Mouse (Mus musculus) stomach, embryonic 16.5 days (tissue): ENCODE data around the gene Zap70. TPM values are rescaled to one million over a fixed set of nuclear protein-coding genes. Genes with fewer than 3 reads are reported as not detected.
A peak's percentile ranks its signal among the peaks of the same experiment; 100 is the strongest.

Experiments used
- ATAC-seq: fragments of 200-750 bp; cut with Nextera tagmentation; 2 replicates; pipeline ENCODE4 v1.8.0; 2017; ENCODE audit warnings: moderate number of reproducible peaks, moderate TSS enrichment; ENCODE audit not compliant: insufficient read depth, low FRiP score
- H3K27ac ChIP-seq: fragments of 300-500 bp; sonication (generic); 2 replicates; pipeline ENCODE4 v1.5.1; 2014; ENCODE audit warnings: low read length
- H3K27me3 ChIP-seq: fragments of 300-500 bp; sonication (generic); 2 replicates; pipeline ENCODE4 v1.6.1; 2014; ENCODE audit warnings: low read length, control low read depth, mixed read lengths; ENCODE audit not compliant: control insufficient read depth, insufficient read depth
- H3K36me3 ChIP-seq: fragments of 300-500 bp; sonication (generic); 2 replicates; pipeline ENCODE4 v1.6.1; 2014; ENCODE audit warnings: low read length; ENCODE audit not compliant: control insufficient read depth, insufficient read depth
- H3K4me1 ChIP-seq: fragments of 300-500 bp; sonication (generic); 2 replicates; pipeline ENCODE4 v1.6.1; 2014; ENCODE audit warnings: low read length, control low read depth, mixed read lengths; ENCODE audit not compliant: control insufficient read depth, insufficient read depth
- H3K4me2 ChIP-seq: fragments of 300-500 bp; sonication (generic); 2 replicates; pipeline ENCODE4 v1.6.1; 2014; ENCODE audit warnings: low read depth, low read length, mixed read lengths
- H3K4me3 ChIP-seq: fragments of 300-500 bp; sonication (generic); replicated peaks from 2 replicates; pipeline ENCODE4 v1.5.1; 2014; ENCODE audit warnings: mild to moderate bottlenecking, low read length
- H3K9ac ChIP-seq: fragments of 300-500 bp; sonication (generic); 2 replicates; pipeline ENCODE4 v1.6.1; 2014; ENCODE audit warnings: low read length
- H3K9me3 ChIP-seq: fragments of 300-500 bp; sonication (generic); replicated peaks from 2 replicates; pipeline ENCODE4 v1.6.1; 2016; ENCODE audit warnings: low read length, control low read depth; ENCODE audit not compliant: control insufficient read depth
- WGBS: fragments of 180-500 bp; shearing (Covaris S2); extraction: QIAGEN DNeasy Blood & Tissue Kit; methylation state at CpG from one replicate; pipeline ENCODE4 v1.1.7; 2014; 5-methylcytosine and 5-hydroxymethylcytosine counted together
- polyA plus RNA-seq: library from polyadenylated mRNA; unstranded; fragments of >200 nt; fragmentation: Nextera tagmentation; extraction: Ambion mirVana; gene quantifications from 2 replicates; pipeline ENCODE4 v1.2.1, GENCODE M21; 2015

Gene Zap70
- polyA plus RNA-seq: 0.49 and 0.56 TPM in 2 replicates

GRCm38 (mm10) chr1:36761568-36761967, at the start of gene Zap70:
Zap70 (plus strand) TSS chr1:36761798.
- H3K9me3 ChIP-seq: no peaks in the 10 kb centered on the region
- H3K9ac ChIP-seq: no peak within 1 kb of the TSS
- H3K36me3 ChIP-seq: no peaks in the 10 kb centered on the region
- no peak within 1 kb of the TSS for H3K27ac ChIP-seq
- no peaks in the 10 kb centered on the region for H3K27me3 ChIP-seq
- no peak for ATAC-seq
- 87% methylated on average over 11 of the region's 11 CpGs for WGBS
- no peak within 1 kb of the TSS for H3K4me2 ChIP-seq
- no peaks in the 10 kb centered on the region for H3K4me1 ChIP-seq
- H3K4me3 ChIP-seq: no peak within 1 kb of the TSS

GRCm38 (mm10) chr1:36714311-36714710, 47.3 kb upstream of the Zap70 start, which contains the start of gene Actr1b:
Actr1b (minus strand) TSS chr1:36714422.
- Histone ChIP-seq H3K36me3 (no peaks in the 10 kb centered on the region), H3K27me3 (no peaks in the 10 kb centered on the region), H3K4me3 (no peak within 1 kb of the TSS), H3K4me2 (no peak within 1 kb of the TSS), H3K4me1 (no peaks in the 10 kb centered on the region; the same call in 1 of the 2 replicates), H3K9ac (no peak within 1 kb of the TSS), H3K9me3 (no peaks in the 10 kb centered on the region), H3K27ac (no peak within 1 kb of the TSS)
- no peak for ATAC-seq
- WGBS: 72% methylated on average over 5 of the region's 5 CpGs

GRCm38 (mm10) chr1:36718786-36719185, 42.8 kb upstream of the Zap70 start:
- Histone ChIP-seq H3K9ac (no peak overlapping the region), H3K4me3 (no peak overlapping the region), H3K4me2 (no peak overlapping the region), H3K9me3 (no peaks in the 10 kb centered on the region), H3K4me1 (no peaks in the 10 kb centered on the region), H3K27ac (no peak overlapping the region), H3K27me3 (no peaks in the 10 kb centered on the region), H3K36me3 (no peaks in the 10 kb centered on the region)
- 77% methylated on average over 1 of the region's 1 CpGs for WGBS
- no peak for ATAC-seq

- Histone ChIP-seq H3K27me3 (no peaks in the 10 kb centered on the region), H3K27ac (no peak overlapping the region), H3K9me3 (no peaks in the 10 kb centered on the region), H3K9ac (no peak overlapping the region), H3K4me1 (no peaks in the 10 kb centered on the region), H3K36me3 (no peaks in the 10 kb centered on the region), H3K4me2 (no peak overlapping the region), H3K4me3 (no peak overlapping the region)
- WGBS: 59% methylated on average over 16 of the region's 16 CpGs
- ATAC-seq: no peak
These were observed 38.2 kb upstream of the Zap70 start for GRCm38 (mm10) chr1:36723146-36724056.

- ATAC-seq: no peak
- H3K4me2 ChIP-seq: no peak overlapping the region
- WGBS: 67% methylated on average over 4 of the region's 4 CpGs
- no peak overlapping the region for H3K4me3 ChIP-seq
- H3K27ac ChIP-seq: no peak overlapping the region
- no peak overlapping the region for H3K9ac ChIP-seq
- no peaks in the 10 kb centered on the region for H3K36me3 ChIP-seq
- H3K27me3 ChIP-seq: no peaks in the 10 kb centered on the region
- no peaks in the 10 kb centered on the region for H3K4me1 ChIP-seq
- no peaks in the 10 kb centered on the region for H3K9me3 ChIP-seq
These were observed 37.6 kb upstream of the Zap70 start for GRCm38 (mm10) chr1:36724057-36724431.

- H3K4me1 ChIP-seq: no peaks in the 10 kb centered on the region
- H3K27me3 ChIP-seq: no peaks in the 10 kb centered on the region
- no peak overlapping the region for H3K27ac ChIP-seq
- no peak overlapping the region for H3K4me2 ChIP-seq
- no peak overlapping the region for H3K4me3 ChIP-seq
- H3K9ac ChIP-seq: no peak overlapping the region
- 9% methylated on average over 4 of the region's 4 CpGs for WGBS
- ATAC-seq: no peak
- no peaks in the 10 kb centered on the region for H3K36me3 ChIP-seq
- no peaks in the 10 kb centered on the region for H3K9me3 ChIP-seq
These were observed 24.3 kb upstream of the Zap70 start for GRCm38 (mm10) chr1:36737300-36737699.

- H3K9me3 ChIP-seq: no peaks in the 10 kb centered on the region
- no peak for ATAC-seq
- H3K4me3 ChIP-seq: no peak overlapping the region
- H3K27ac ChIP-seq: no peak overlapping the region
- WGBS: 70% methylated on average over 5 of the region's 5 CpGs
- H3K4me1 ChIP-seq: no peaks in the 10 kb centered on the region
- H3K4me2 ChIP-seq: no peak overlapping the region
- H3K9ac ChIP-seq: no peak overlapping the region
- no peaks in the 10 kb centered on the region for H3K27me3 ChIP-seq
- no peaks in the 10 kb centered on the region for H3K36me3 ChIP-seq
These were observed 22.4 kb upstream of the Zap70 start for GRCm38 (mm10) chr1:36739231-36739630.

GRCm38 (mm10) chr1:36743046-36743445, 18.6 kb upstream of the Zap70 start:
- H3K27me3 ChIP-seq: no peaks in the 10 kb centered on the region
- 71% methylated on average over 9 of the region's 9 CpGs for WGBS
- H3K4me3 ChIP-seq: no peak overlapping the region
- H3K9me3 ChIP-seq: no peaks in the 10 kb centered on the region
- no peak overlapping the region for H3K4me2 ChIP-seq
- H3K27ac ChIP-seq: no peak overlapping the region
- no peak overlapping the region for H3K9ac ChIP-seq
- no peak for ATAC-seq
- no peaks in the 10 kb centered on the region for H3K4me1 ChIP-seq
- no peaks in the 10 kb centered on the region for H3K36me3 ChIP-seq

GRCm38 (mm10) chr1:36744268-36744944, 17.2 kb upstream of the Zap70 start:
- no peaks in the 10 kb centered on the region for H3K27me3 ChIP-seq
- H3K27ac ChIP-seq: no peak overlapping the region
- no peaks in the 10 kb centered on the region for H3K4me1 ChIP-seq
- H3K36me3 ChIP-seq: no peaks in the 10 kb centered on the region
- no peak overlapping the region for H3K9ac ChIP-seq
- WGBS: 23% methylated on average over 17 of the region's 17 CpGs
- no peaks in the 10 kb centered on the region for H3K9me3 ChIP-seq
- peak overlapping the region; percentile 33 for H3K4me3 ChIP-seq
- peak overlapping the region; percentile 45 for H3K4me2 ChIP-seq
- no peak for ATAC-seq
